Mouse (Mus musculus): ENCODE measurements around the gene Xpo6.

- TF ChIP-seq CTCF (IDR thresholded peaks at IDR 0.05; ENCODE audit: control insufficient read depth, insufficient read depth, insufficient read length) = no peak
- no peak for TF ChIP-seq MYOG (IDR thresholded peaks at IDR 0.05; ENCODE audit: control insufficient read depth, extremely low read depth, insufficient read length)
- no peak for TF ChIP-seq MAX (IDR thresholded peaks at IDR 0.05)
These were observed 64.9 kb downstream of the Xpo6 start for GRCm38 (mm10) chr7:126135391-126135790.

Data from C2C12 (cell line).